ENCODE assay signal across 9 mouse cellular contexts in the genomic region with DNA sequence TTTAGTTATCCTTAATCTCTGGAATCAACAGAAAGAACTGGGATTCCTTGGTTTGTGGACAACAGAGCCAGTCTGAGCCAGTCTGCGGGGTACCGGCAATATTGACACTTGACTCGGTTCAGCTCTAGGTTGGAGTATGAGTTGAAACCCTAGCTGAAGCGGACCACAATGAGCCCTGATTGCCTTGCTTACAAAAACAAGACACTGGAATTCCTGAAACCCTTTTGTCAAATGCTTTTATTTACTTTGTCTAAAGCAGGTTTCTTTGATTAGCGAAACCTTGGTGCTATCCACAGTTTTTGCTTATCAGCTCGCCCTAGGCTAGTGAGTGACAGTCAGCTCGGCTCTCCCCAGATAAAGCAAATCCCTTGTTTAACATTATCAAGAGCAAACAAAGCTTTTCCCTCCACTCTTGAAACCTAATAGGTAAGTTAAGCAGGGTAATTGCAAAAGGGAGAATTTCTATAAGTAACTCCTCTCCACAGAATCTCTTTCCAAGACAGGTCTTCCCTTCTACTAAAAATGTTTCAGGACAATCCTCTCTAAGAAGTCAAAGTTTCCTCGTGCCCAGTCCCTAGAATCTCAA.
A peak's percentile ranks its signal among the peaks of the same experiment; 100 is the strongest.
DNase-seq lines count a peak whose midpoint lies in the region; ATAC-seq and TF ChIP-seq lines count a peak whose summit lies in the region.
"Had no signal": no experiment of that assay in that cellular context is flagged by ENCODE, and none has a peak within 500 bp of the region (broad histone marks: within the 10 kb centered on the region; RNA-seq: fewer than 3 reads in every experiment).

No protein-coding gene starts in this region.

- no peak for DNase-seq in heart, adult 11 months
- DNase-seq in hindbrain, embryonic 10.5 days (ENCODE audit: low spot score), result no peak
- DNase-seq in liver, embryonic 14.5 days (ENCODE audit: low read depth in 3 of 3, low spot score in 3 of 3), result no peak
- no peak for DNase-seq in spleen, postnatal 10 days (ENCODE audit: low spot score in 2 of 2)
- no peak for DNase-seq in cerebellum, postnatal 14 days
- DNase-seq in adipocyte (ENCODE audit: low spot score), result no peak
- DNase-seq: adrenal gland, adult 2 months had no signal

- no peaks in the 10 kb centered on the region for H3K36me3 ChIP-seq in heart, embryonic 13.5 days
- H3K36me3 ChIP-seq in hindbrain, embryonic 10.5 days, result no peaks in the 10 kb centered on the region
- H3K36me3 ChIP-seq in liver, embryonic 14.5 days (replicated peaks; ENCODE audit: control insufficient read depth, insufficient read depth, low read depth), result no peaks in the 10 kb centered on the region

- TF ChIP-seq CTCF in liver, embryonic 14.5 days (IDR thresholded peaks at IDR 0.05; ENCODE audit: low read depth), result no peak

- H3K4me1 ChIP-seq in heart, embryonic 13.5 days, result peaks cover 42% of the 10 kb centered on the region
- peaks cover 6% of the 10 kb centered on the region; the same call in 1 of the 2 replicates for H3K4me1 ChIP-seq in brown adipose tissue, adult 24 weeks (ENCODE audit: control insufficient read depth, insufficient read depth, insufficient read length, low read length)
- H3K4me1 ChIP-seq in hindbrain, embryonic 10.5 days (replicated peaks), result peaks cover 44% of the 10 kb centered on the region; the same call in 1 of the 2 replicates
- H3K4me1 ChIP-seq in liver, embryonic 14.5 days (replicated peaks; ENCODE audit: control insufficient read depth in 2 of 2, insufficient read depth in 2 of 2, low read length in 1 of 2), result peaks cover 0 to 3% of the 10 kb centered on the region in 2 experiments; a peak in 2 of 4 replicates

- H3K4me2 ChIP-seq in heart, embryonic 13.5 days, result peak overlapping the region; percentile 82
- H3K4me2 ChIP-seq in liver, embryonic 14.5 days (ENCODE audit: low read depth), result peak overlapping the region; percentile 48

- peak overlapping the region; percentile 81 for H3K4me3 ChIP-seq in heart, embryonic 13.5 days
- peak overlapping the region; percentile 65 for H3K4me3 ChIP-seq in brown adipose tissue, adult 24 weeks (ENCODE audit: insufficient read depth, low read depth, low read length)
- H3K4me3 ChIP-seq in hindbrain, embryonic 10.5 days, result peak overlapping the region; percentile 67
- peak overlapping the region; percentile 14 to 29 for H3K4me3 ChIP-seq in liver, embryonic 14.5 days (ENCODE audit: insufficient read depth in 1 of 2, low read depth in 2 of 2, low read length in 2 of 2)

- no peaks in the 10 kb centered on the region for H3K9me3 ChIP-seq in heart, embryonic 13.5 days
- H3K9me3 ChIP-seq in hindbrain, embryonic 10.5 days, result no peaks in the 10 kb centered on the region
- H3K9me3 ChIP-seq in liver, embryonic 14.5 days (ENCODE audit: control insufficient read depth, low read length), result no peaks in the 10 kb centered on the region

- no peak for ATAC-seq in heart, embryonic 13.5 days (ENCODE audit: extremely low read depth, insufficient number of reproducible peaks, low FRiP score, low TSS enrichment)
- no peak for ATAC-seq in liver, embryonic 14.5 days (ENCODE audit: insufficient read depth)

- H3K27me3 ChIP-seq in heart, embryonic 13.5 days (replicated peaks), result no peaks in the 10 kb centered on the region
- peaks cover 51% of the 10 kb centered on the region for H3K27me3 ChIP-seq in hindbrain, embryonic 10.5 days (ENCODE audit: insufficient read depth, poor library complexity, severe bottlenecking)
- peaks cover 16% of the 10 kb centered on the region for H3K27me3 ChIP-seq in liver, embryonic 14.5 days (ENCODE audit: control insufficient read depth, insufficient read depth, low read length)

- no peak for TF ChIP-seq EP300 in liver, embryonic 14.5 days (IDR thresholded peaks at IDR 0.05; ENCODE audit: low read depth)

- WGBS in heart, embryonic 13.5 days, result 4% methylated on average over 8 of the region's 8 CpGs
- WGBS in hindbrain, embryonic 10.5 days, result 5% methylated on average over 8 of the region's 8 CpGs
- WGBS in liver, embryonic 14.5 days (ENCODE audit: insufficient replicate concordance), result 29% methylated on average over 8 of the region's 8 CpGs

- H3K27ac ChIP-seq in heart, embryonic 13.5 days (replicated peaks), result peak overlapping the region; percentile 98
- H3K27ac ChIP-seq in brown adipose tissue, adult 24 weeks (replicated peaks; ENCODE audit: low read depth, low read length), result peak overlapping the region; percentile 83
- H3K27ac ChIP-seq in hindbrain, embryonic 10.5 days, result no peak overlapping the region
- no peak overlapping the region for H3K27ac ChIP-seq in liver, embryonic 14.5 days

- H3K9ac ChIP-seq in heart, embryonic 13.5 days, result peak overlapping the region; percentile 90
- H3K9ac ChIP-seq in liver, embryonic 14.5 days (replicated peaks), result no peak overlapping the region

Comparison
In these comparisons a context has a peak if more than half of its experiments do, and no peak if none do; other contexts are left out.
1. H3K27ac ChIP-seq: peak in heart, embryonic 13.5 days (single experiment) and brown adipose tissue, adult 24 weeks (single experiment); none in hindbrain, embryonic 10.5 days (single experiment) and liver, embryonic 14.5 days (single experiment).
2. H3K4me3 ChIP-seq: peak in every context shown above with its lines; median percentile 81 in heart, embryonic 13.5 days; 67 in hindbrain, embryonic 10.5 days; 65 in brown adipose tissue, adult 24 weeks; 22 in liver, embryonic 14.5 days.